ENCODE assay signal across 9 mouse cellular contexts in genomic region chr9:89706906-89707305, GRCm38 (mm10). TPM values are rescaled to one million over a fixed set of nuclear protein-coding genes. Genes with fewer than 3 reads are reported as not detected.
A peak's percentile ranks its signal among the peaks of the same experiment; 100 is the strongest.
DNase-seq lines count a peak whose midpoint lies in the region; TF ChIP-seq lines count a peak whose summit lies in the region.
"Had no signal": no experiment of that assay in that cellular context is flagged by ENCODE, and none has a peak within 500 bp of the region (broad histone marks: within the 10 kb centered on the region; RNA-seq: fewer than 3 reads in every experiment).

No protein-coding gene starts in this region.

- no peak overlapping the region for H3K27ac ChIP-seq in liver, adult 2 months (replicated peaks; ENCODE audit: insufficient read depth, low read depth, low read length)
- H3K27ac ChIP-seq: neural tube, embryonic 12.5 days had no signal

- peak; percentile 15 for DNase-seq in cerebellum, adult 9-10 months
- no peak for DNase-seq in cerebellum, adult 9-11 months
- DNase-seq in liver, adult 2 months (ENCODE audit: extremely low read depth, low read depth, low spot score) = peak; percentile 12
- DNase-seq in liver = no peak
- peak; percentile 16 for DNase-seq in T-cell, adult 2 months (ENCODE audit: low spot score)
- DNase-seq in lung, postnatal 10 days = peak; percentile 29
- no peak for DNase-seq in urinary bladder, postnatal 36 days (ENCODE audit: low spot score in 2 of 2)
- no peak for DNase-seq in left cerebral cortex, adult 11 months (ENCODE audit: low spot score)

- 0 out of 2 replicates have a peak, but pooled peaks cover 3% of the 10 kb centered on the region for H3K36me3 ChIP-seq in liver, adult 2 months (ENCODE audit: control insufficient read depth, insufficient read depth, low read length)
- H3K36me3 ChIP-seq: neural tube, embryonic 12.5 days had no signal

- peaks cover 5% of the 10 kb centered on the region for H3K4me1 ChIP-seq in liver, adult 2 months (ENCODE audit: control insufficient read depth, insufficient read depth, low read length)

- WGBS in liver, adult 2 months = 31% methylated on average over 4 of the region's 4 CpGs

- H3K79me2 ChIP-seq in liver, adult 2 months (ENCODE audit: control insufficient read depth, insufficient read depth, low read length) = no peaks in the 10 kb centered on the region

- H3K27me3 ChIP-seq in liver, adult 2 months (ENCODE audit: control insufficient read depth, insufficient read depth, low read length) = no peaks in the 10 kb centered on the region
- H3K27me3 ChIP-seq: neural tube, embryonic 12.5 days had no signal

- TF ChIP-seq POLR2A in liver, adult 2 months (IDR thresholded peaks at IDR 0.05; ENCODE audit: extremely low read depth, insufficient read depth, low read length) = no peak

- H3K9ac ChIP-seq in liver, adult 2 months (ENCODE audit: low read depth, low read length) = no peak overlapping the region
- H3K9ac ChIP-seq: neural tube, embryonic 12.5 days had no signal

- peak; percentile 13; the same call in 1 of the 2 replicates for TF ChIP-seq CTCF in liver, adult 2 months (IDR thresholded peaks at IDR 0.05; ENCODE audit: low read depth, low read length)

- H3K4me3 ChIP-seq in liver, adult 2 months (ENCODE audit: insufficient read depth, low read depth, low read length) = no peak overlapping the region
- H3K4me3 ChIP-seq: neural tube, embryonic 12.5 days had no signal

RNA-seq across cellular contexts. Expression of gene Tmed3, which starts 2.0 kb away (rescaled TPM):
- total RNA-seq in liver, adult 2 months (2014; rRNA removed) = 24.3 and 26.6 TPM in 2 replicates
- 29.7 and 42.0 TPM in 2 replicates for polyA plus RNA-seq in liver, adult 2 months (2012; rRNA removed)

RNA-seq across cellular contexts. Expression of gene Ankrd34c, which starts 31.4 kb away (rescaled TPM):
- total RNA-seq in liver, adult 2 months (2014; rRNA removed) = not detected in 2 replicates
- polyA plus RNA-seq in liver, adult 2 months (2012; rRNA removed) = not detected in 2 replicates
- polyA plus RNA-seq: neural tube, embryonic 12.5 days had no signal

Comparison
In these comparisons a context has a peak if more than half of its experiments do, and no peak if none do; other contexts are left out.
1. DNase-seq: peak in cerebellum, adult 9-10 months (single experiment), liver, adult 2 months (single experiment), T-cell, adult 2 months (single experiment) and lung, postnatal 10 days (single experiment); none in cerebellum, adult 9-11 months (single experiment), liver (single experiment), urinary bladder, postnatal 36 days (0 of 2) and left cerebral cortex, adult 11 months (single experiment).